Mouse (Mus musculus) forebrain, postnatal 0 days (tissue): ENCODE results near the gene Slc34a3. TPM values are rescaled to one million over a fixed set of nuclear protein-coding genes. Genes with fewer than 3 reads are reported as not detected.

ENCODE experiments used
- ATAC-seq: fragments of 200-750 bp; cut with Nextera tagmentation; 2 replicates; pipeline ENCODE4 v1.8.0; 2017; ENCODE audit warnings: mild to moderate bottlenecking, moderate library complexity
- DNase-seq: peaks from one replicate; pipeline ENCODE4 v3.0.0-alpha.2; 2015
- H3K27ac ChIP-seq: fragments of 300-500 bp; sonication (generic); 2 replicates; pipeline ENCODE4 v1.5.1; 2014; ENCODE audit warnings: low read depth, mild to moderate bottlenecking, antibody characterized with exemption, low read length, moderate library complexity, mixed read lengths
- H3K27me3 ChIP-seq: fragments of 300-500 bp; sonication (generic); 2 replicates; pipeline ENCODE4 v1.6.1; 2014; ENCODE audit warnings: mild to moderate bottlenecking, low read length, mixed read lengths; ENCODE audit not compliant: insufficient read depth
- H3K36me3 ChIP-seq: fragments of 300-500 bp; sonication (generic); 2 replicates; pipeline ENCODE4 v1.6.1; 2014; ENCODE audit warnings: mild to moderate bottlenecking, moderate library complexity; ENCODE audit not compliant: insufficient read depth
- H3K4me1 ChIP-seq: fragments of 300-500 bp; sonication (generic); 2 replicates; pipeline ENCODE4 v1.6.1; 2014; ENCODE audit warnings: antibody characterized with exemption; ENCODE audit not compliant: insufficient read depth
- H3K4me2 ChIP-seq: fragments of 300-500 bp; sonication (generic); 2 replicates; pipeline ENCODE4 v1.6.1; 2014; ENCODE audit warnings: low read depth, mild to moderate bottlenecking, moderate library complexity
- H3K4me3 ChIP-seq: fragments of 300-500 bp; sonication (generic); 2 replicates; pipeline ENCODE4 v1.5.1; 2014; ENCODE audit warnings: low read depth, low read length, mixed read lengths
- H3K9ac ChIP-seq: fragments of 300-500 bp; sonication (generic); 2 replicates; pipeline ENCODE4 v1.6.1; 2014; ENCODE audit warnings: mild to moderate bottlenecking
- H3K9me3 ChIP-seq: fragments of 300-500 bp; sonication (generic); 2 replicates; pipeline ENCODE4 v1.6.1; 2016; ENCODE audit warnings: low read length
- CTCF ChIP-seq: sonication (generic); IDR thresholded peaks from 2 replicates; pipeline ENCODE4 v1.5.1; 2016; ENCODE audit warnings: antibody characterized with exemption, control low read depth, low read depth
- WGBS: fragments of 180-500 bp; shearing (Covaris S2); extraction: QIAGEN DNeasy Blood & Tissue Kit; methylation state at CpG from one replicate; pipeline ENCODE4 v1.1.7; 2014; 5-methylcytosine and 5-hydroxymethylcytosine counted together
- polyA plus RNA-seq: library from polyadenylated mRNA; unstranded; fragments of >200 nt; fragmentation: Nextera tagmentation; extraction: Ambion mirVana; gene quantifications from 2 replicates; pipeline ENCODE4 v1.2.1, GENCODE M21; 2015
- total RNA-seq: library from RNA; depleted of rRNA; stranded (reverse); fragments of >200 nt; gene quantifications from 2 replicates; pipeline ENCODE4 v1.2.3, GENCODE M21; 2014

The Slc34a3 gene
- total and polyA plus RNA-seq, 2 experiments from 2014 or later: not detected

DNA sequence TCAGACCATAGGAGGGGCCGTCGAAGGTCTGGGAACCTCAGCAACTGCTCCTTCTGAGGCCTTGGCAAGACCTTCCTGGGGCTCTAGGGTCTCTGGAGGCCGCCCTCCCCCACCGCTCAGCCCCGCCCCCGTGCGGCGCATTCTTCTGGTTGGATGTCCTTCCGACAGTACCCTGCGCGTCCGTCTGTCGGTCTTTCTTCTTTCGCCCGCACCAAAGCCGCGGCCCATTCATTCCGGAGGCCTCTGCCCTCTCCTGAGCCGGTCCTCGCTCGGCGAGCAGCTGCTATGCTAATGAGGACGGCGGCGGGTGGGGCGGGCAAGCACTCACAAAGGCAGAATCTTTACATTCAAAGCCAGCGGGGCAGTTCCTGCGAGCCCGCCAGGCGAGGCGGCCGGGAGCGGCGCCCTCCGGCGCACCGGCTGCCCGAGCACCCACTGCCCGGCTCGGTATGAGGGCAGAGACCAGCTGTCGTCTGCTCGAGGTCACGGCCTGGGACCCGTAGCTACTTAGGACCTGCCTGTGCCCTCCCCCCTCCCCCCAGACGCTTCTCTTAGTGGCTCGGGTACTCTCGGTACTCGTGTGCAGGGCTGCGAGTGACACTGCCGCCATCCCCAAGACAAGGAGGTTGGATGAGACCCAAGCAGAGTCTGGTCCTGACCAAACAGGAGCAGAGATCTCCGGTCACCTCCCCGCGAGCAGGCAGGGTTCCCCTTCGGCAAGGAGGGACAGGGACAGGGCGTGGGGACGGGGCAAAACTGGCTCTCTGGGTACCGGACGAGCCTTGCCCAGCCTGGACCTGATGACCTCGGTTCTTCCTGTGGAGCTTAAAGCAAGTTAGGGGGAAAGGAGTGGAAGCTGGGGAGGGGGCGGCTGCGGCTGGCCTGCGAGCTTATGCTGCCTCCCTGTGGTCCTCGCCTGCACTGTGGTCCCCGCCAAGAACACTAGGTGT is 48.3 kb downstream of the Slc34a3 start:
- no peaks in the 10 kb centered on the region for H3K9me3 ChIP-seq
- peak; percentile 93 for TF ChIP-seq CTCF
- H3K27me3 ChIP-seq: no peaks in the 10 kb centered on the region
- no peaks in the 10 kb centered on the region for H3K36me3 ChIP-seq
- H3K9ac ChIP-seq: peak overlapping the region; percentile 77
- H3K27ac ChIP-seq: peak overlapping the region; percentile 85
- H3K4me2 ChIP-seq: peak overlapping the region; percentile 83
- peak; percentile 81 for DNase-seq
- ATAC-seq: peak; percentile 81
- H3K4me1 ChIP-seq: 0 out of 2 replicates have a peak, but pooled peaks cover 13% of the 10 kb centered on the region
- H3K4me3 ChIP-seq: peak overlapping the region; percentile 52
- 6% methylated on average over 64 of the region's 64 CpGs for WGBS

DNA sequence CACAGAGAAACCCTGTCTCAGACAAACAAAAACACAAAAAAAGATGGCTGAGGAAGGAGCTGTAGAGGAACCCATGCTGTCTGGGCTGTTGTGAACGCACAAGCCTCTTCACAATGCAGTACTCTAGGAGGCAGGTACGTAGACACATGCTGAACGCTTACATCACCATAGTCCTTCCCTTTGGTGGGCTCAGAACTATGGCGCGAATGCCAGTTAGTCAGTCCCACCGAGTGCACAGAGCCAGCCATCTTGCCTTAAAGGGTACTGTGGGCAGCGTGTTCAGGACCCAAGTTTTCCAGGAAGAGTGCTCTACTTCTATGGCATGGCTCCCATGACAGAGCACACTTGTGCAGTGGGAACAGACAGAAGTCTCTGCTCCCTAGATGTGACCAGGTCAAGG is 49.7 kb downstream of the Slc34a3 start:
- Histone ChIP-seq H3K27me3 (no peaks in the 10 kb centered on the region), H3K4me3 (no peak overlapping the region), H3K9me3 (no peaks in the 10 kb centered on the region), H3K4me2 (no peak overlapping the region), H3K9ac (no peak overlapping the region), H3K27ac (no peak overlapping the region), H3K4me1 (0 out of 2 replicates have a peak, but pooled peaks cover 13% of the 10 kb centered on the region), H3K36me3 (no peaks in the 10 kb centered on the region)
- WGBS: 91% methylated on average over 7 of the region's 7 CpGs
- DNase-seq (no peak), ATAC-seq (no peak)
- no peak for TF ChIP-seq CTCF

DNA sequence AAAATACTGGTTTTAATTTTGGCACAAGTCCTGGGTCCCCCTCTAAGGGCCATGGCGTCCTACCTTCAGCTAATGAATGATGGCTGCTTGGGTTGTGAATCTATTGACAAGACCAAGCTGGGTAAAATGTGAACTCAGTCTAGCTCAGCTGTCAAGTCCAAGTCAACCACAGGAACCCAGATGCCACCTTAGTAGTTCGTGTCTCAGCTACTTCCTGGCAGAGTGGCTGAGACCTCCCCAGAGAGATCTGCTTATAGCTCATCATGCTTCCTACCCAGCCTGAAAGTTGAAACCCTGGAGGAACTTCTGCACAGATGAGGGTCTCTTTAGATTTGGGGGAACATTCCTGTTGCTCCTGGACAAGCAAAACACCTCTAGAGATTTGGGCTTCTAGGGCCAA is 50.8 kb downstream of the Slc34a3 start:
- Histone ChIP-seq H3K27ac (no peak overlapping the region), H3K9ac (no peak overlapping the region)

DNA sequence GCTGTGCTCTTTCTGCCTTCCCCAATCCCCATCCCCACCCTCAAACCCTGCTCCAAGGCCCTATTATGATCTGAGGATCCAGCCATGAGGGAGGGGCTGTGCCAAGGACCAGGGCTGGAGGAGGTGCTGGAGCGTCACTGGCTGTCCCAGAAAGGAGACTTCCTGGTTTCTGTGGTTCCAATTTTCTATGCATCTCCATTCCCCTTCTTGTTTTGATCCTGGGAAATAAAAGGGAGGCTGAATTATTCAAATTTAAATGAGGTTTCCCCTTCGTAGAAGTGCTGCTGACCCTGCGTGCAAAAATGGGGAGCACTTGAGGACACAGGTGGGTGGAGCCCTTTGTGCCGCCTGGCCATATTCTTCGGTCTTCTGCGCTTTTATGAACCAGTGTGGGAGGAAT is 51.5 kb downstream of the Slc34a3 start:
- no peak for DNase-seq
- 6% methylated on average over 6 of the region's 6 CpGs for WGBS
- no peaks in the 10 kb centered on the region for H3K9me3 ChIP-seq

More for the DNA sequence above, 50.8 kb downstream of the Slc34a3 start:
- Histone ChIP-seq H3K4me3 (0 out of 2 replicates have a peak overlapping the region, but pooled peaks have one; percentile 64), H3K27me3 (no peaks in the 10 kb centered on the region), H3K4me2 (peak overlapping the region; percentile 87), H3K36me3 (no peaks in the 10 kb centered on the region), H3K9me3 (no peaks in the 10 kb centered on the region), H3K4me1 (0 out of 2 replicates have a peak, but pooled peaks cover 13% of the 10 kb centered on the region)
- ATAC-seq: no peak
- no peak for DNase-seq
- 28% methylated on average over 2 of the region's 2 CpGs for WGBS
- no peak for TF ChIP-seq CTCF

DNA sequence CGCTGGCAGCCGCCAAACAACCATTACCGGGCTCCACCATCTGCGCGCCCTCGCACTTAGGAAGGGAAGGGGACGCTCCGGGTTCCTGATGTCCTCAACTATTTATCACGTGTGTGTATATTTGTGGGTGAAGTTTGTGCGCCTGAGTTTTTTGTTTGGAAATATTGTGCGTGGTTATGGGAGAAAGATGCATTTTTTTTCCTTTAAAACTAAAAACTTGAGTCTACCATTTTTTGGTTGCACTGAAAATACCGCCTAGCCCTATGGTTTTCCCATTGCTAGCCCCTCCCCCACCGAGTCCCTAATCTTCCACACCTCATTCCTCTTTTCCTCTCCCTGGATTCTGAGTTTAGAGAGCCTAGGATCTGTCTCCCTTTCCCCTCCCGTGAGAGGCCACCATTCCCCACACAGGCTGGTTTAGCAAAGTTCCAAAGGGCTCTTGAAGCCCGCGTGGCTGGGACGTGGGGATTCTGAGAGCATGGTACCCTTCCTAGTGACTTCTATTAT is 52.2 kb downstream of the Slc34a3 start:
- Histone ChIP-seq H3K4me3 (peak overlapping the region; percentile 64), H3K4me1 (0 out of 2 replicates have a peak, but pooled peaks cover 13% of the 10 kb centered on the region), H3K36me3 (no peaks in the 10 kb centered on the region), H3K27me3 (no peaks in the 10 kb centered on the region), H3K9me3 (no peaks in the 10 kb centered on the region), H3K9ac (peak overlapping the region; percentile 62), H3K27ac (peak overlapping the region; percentile 76), H3K4me2 (peak overlapping the region; percentile 87)
- ATAC-seq (no peak), DNase-seq (no peak)
- no peak for TF ChIP-seq CTCF
- 1% methylated on average over 17 of the region's 17 CpGs for WGBS

More for the DNA sequence above, 51.5 kb downstream of the Slc34a3 start:
- Histone ChIP-seq H3K27ac (no peak overlapping the region), H3K9ac (0 out of 2 replicates have a peak overlapping the region, but pooled peaks have one; percentile 62), H3K4me2 (peak overlapping the region; percentile 87), H3K27me3 (no peaks in the 10 kb centered on the region), H3K36me3 (no peaks in the 10 kb centered on the region), H3K4me1 (0 out of 2 replicates have a peak, but pooled peaks cover 13% of the 10 kb centered on the region), H3K4me3 (peak overlapping the region; percentile 64)
- TF ChIP-seq CTCF: no peak
- ATAC-seq: no peak

DNA sequence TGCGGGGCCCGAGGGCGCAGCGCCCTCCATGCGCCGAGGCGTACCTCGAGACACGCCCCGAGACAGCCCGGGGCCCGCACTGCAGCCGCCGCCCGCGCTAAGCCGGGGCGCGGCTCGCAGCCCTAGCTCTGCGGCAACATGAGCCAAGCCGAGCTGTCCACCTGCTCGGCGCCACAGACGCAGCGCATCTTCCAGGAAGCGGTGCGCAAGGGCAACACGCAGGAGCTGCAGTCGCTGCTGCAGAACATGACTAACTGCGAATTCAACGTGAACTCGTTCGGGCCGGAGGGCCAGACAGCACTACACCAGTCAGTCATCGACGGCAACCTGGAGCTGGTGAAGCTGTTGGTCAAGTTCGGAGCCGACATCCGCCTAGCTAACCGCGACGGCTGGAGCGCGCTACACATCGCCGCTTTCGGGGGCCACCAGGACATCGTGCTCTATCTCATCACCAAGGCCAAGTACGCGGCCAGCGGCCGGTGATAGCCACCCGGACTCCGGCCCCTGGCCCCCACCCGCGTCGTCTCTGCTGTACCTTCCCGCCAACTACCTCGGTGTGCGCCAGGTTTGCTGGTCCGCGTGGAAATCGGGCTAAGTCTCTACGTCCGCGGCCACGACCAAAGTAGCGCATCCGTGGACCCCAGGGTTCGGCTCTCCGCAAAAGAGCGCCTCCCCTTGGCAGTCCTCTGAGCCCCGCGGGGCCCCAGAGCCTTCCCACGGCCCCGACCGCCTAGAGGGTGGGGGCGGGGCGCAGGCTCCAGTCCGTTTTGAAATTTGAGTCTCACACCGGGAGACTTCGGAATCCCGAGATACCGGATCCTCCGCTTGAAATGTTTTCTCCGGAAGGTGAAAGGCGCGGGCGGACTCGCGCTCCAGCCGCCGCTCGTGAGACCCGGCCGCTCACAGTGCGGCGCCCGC is 52.9 kb downstream of the Slc34a3 start:
- H3K9ac ChIP-seq: peak overlapping the region; percentile 62
- DNase-seq: peak; percentile 56
- H3K4me1 ChIP-seq: 0 out of 2 replicates have a peak, but pooled peaks cover 13% of the 10 kb centered on the region
- H3K36me3 ChIP-seq: no peaks in the 10 kb centered on the region
- TF ChIP-seq CTCF: peak; percentile 1; the same call in 1 of the 2 replicates
- H3K27ac ChIP-seq: peak overlapping the region; percentile 76
- peak; percentile 26 for ATAC-seq
- WGBS: 2% methylated on average over 99 of the region's 100 CpGs
- no peaks in the 10 kb centered on the region for H3K27me3 ChIP-seq
- peak overlapping the region; percentile 64 for H3K4me3 ChIP-seq
- H3K9me3 ChIP-seq: no peaks in the 10 kb centered on the region
- peak overlapping the region; percentile 87 for H3K4me2 ChIP-seq
